Mouse (Mus musculus) limb, embryonic 12.5 days (tissue): ENCODE data around the gene Gm44. TPM values are rescaled to one million over a fixed set of nuclear protein-coding genes. Genes with fewer than 3 reads are reported as not detected.
"Not testable (repeated sequence)": the region's sequence is repeated elsewhere in the genome, so short reads cannot be mapped to it uniquely, and the experiment has no call there.

ENCODE experiments used
- ATAC-seq: fragments of 200-750 bp; cut with Nextera tagmentation; 2 replicates; pipeline ENCODE4 v1.8.0; 2017; ENCODE audit warnings: low read depth, moderate TSS enrichment; ENCODE audit not compliant: insufficient number of reproducible peaks, insufficient read depth, low FRiP score, low TSS enrichment
- H3K27ac ChIP-seq: fragments of 300-500 bp; sonication (generic); 2 replicates; pipeline ENCODE4 v1.5.1; 2016; ENCODE audit warnings: mild to moderate bottlenecking, moderate library complexity
- H3K27me3 ChIP-seq: fragments of 300-500 bp; sonication (generic); 2 replicates; pipeline ENCODE4 v1.6.1; 2016; ENCODE audit warnings: mild to moderate bottlenecking, moderate library complexity
- H3K36me3 ChIP-seq: fragments of 300-500 bp; sonication (generic); 2 replicates; pipeline ENCODE4 v1.6.1; 2016; ENCODE audit warnings: mild to moderate bottlenecking, moderate library complexity
- H3K4me1 ChIP-seq: fragments of 300-500 bp; sonication (generic); replicated peaks from 2 replicates; pipeline ENCODE4 v1.6.1; 2016
- H3K4me2 ChIP-seq: fragments of 300-500 bp; sonication (generic); 2 replicates; pipeline ENCODE4 v1.6.1; 2016; ENCODE audit warnings: mild to moderate bottlenecking, moderate library complexity
- H3K4me3 ChIP-seq: fragments of 300-500 bp; sonication (generic); replicated peaks from 2 replicates; pipeline ENCODE4 v1.5.1; 2016; ENCODE audit warnings: mild to moderate bottlenecking
- H3K9ac ChIP-seq: fragments of 300-500 bp; sonication (generic); replicated peaks from 2 replicates; pipeline ENCODE4 v1.6.1; 2016; ENCODE audit warnings: mild to moderate bottlenecking, moderate library complexity
- H3K9me3 ChIP-seq: fragments of 300-500 bp; sonication (generic); 2 replicates; pipeline ENCODE4 v1.6.1; 2016; ENCODE audit warnings: mild to moderate bottlenecking, moderate library complexity
- WGBS: fragments of 180-500 bp; shearing (Covaris S2); methylation state at CpG from one replicate; pipeline ENCODE4 v1.1.7; 2016; 5-methylcytosine and 5-hydroxymethylcytosine counted together
- polyA plus RNA-seq: library from polyadenylated mRNA; unstranded; fragments of >200 nt; fragmentation: Nextera tagmentation; extraction: Ambion mirVana; gene quantifications from 2 replicates; pipeline ENCODE4 v1.2.1, GENCODE M21; 2016

Gene Gm44
- polyA plus RNA-seq: not detected in 2 replicates

DNA sequence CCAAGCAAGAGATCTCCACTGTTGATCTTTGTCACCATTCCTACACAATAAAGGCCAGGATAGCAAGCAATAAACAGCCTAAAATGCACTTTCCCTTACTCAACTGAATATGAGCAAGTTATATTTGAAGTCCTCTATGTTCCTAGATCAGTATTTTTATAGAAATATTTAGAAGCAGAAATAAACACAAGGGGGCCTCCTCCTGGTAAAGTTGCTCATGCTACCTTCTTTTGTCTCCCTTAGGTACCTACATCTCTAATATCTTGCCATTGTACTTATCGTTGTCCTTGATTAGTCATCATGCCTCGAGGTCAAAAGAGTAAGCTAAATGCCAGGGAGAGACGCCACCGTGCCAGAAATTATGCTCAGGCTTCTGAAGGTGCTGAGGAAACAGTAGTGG, at the start of gene Gm44:
TSS of gene Gm44 (plus strand) at position 301 of the 400 bp plus-strand sequence.
- Histone ChIP-seq H3K4me3 (no peak within 1 kb of the TSS), H3K27me3 (no peaks in the 10 kb centered on the region), H3K27ac (no peak within 1 kb of the TSS), H3K4me2 (no peak within 1 kb of the TSS), H3K36me3 (no peaks in the 10 kb centered on the region), H3K4me1 (no peaks in the 10 kb centered on the region), H3K9me3 (no peaks in the 10 kb centered on the region), H3K9ac (no peak within 1 kb of the TSS)
- no peak for ATAC-seq
- WGBS: 80% methylated on average over 4 of the region's 4 CpGs

DNA sequence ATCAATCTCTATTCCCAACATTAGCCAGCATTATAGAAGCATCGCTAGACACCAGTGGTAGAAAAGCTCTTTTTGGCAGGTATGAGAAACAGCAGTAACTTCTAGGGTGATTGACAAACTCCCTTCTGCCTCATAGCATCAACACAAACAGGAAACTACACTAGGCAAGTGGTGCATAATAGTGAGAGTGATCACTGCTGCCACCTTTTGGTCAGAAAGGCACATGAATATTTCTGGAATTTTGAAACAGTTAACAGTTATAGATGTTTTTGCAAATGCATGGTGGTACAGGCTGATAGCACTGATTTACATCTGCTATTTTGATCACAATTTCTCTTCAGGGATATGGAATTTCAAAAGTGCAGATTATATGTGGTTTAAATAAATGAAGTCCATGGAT, 36.0 kb downstream of the Gm44 start:
- Histone ChIP-seq H3K4me2 (no peak overlapping the region), H3K27me3 (no peaks in the 10 kb centered on the region), H3K36me3 (no peaks in the 10 kb centered on the region), H3K4me1 (no peaks in the 10 kb centered on the region), H3K9ac (no peak overlapping the region), H3K4me3 (no peak overlapping the region), H3K27ac (no peak overlapping the region), H3K9me3 (no peaks in the 10 kb centered on the region)
- 76% methylated on average over 1 of the region's 1 CpGs for WGBS
- no peak for ATAC-seq

DNA sequence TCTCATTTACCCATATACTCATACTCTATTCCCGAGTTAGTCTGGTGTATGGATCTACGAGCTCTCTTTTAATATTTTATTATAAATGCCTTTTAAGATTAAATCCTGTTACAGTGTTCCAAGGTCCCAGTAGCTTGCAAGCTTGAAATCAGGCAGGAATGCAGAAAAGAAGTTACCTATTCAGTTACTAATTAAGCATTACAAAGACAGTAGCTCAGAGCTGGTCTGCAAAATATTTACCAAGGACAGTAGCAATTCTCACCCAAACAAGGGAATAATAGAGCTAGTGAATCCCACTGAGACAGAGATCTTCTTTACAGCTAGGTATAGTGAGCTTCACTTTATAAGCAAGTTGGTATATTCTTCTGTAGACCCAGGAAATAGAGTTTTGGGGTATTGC, 46.3 kb downstream of the Gm44 start:
- H3K4me3 ChIP-seq, ATAC-seq, H3K36me3 ChIP-seq, H3K4me1 ChIP-seq, H3K9ac ChIP-seq, H3K27me3 ChIP-seq, H3K9me3 ChIP-seq, H3K4me2 ChIP-seq, H3K27ac ChIP-seq: not testable (repeated sequence)
- 69% methylated on average over 2 of the region's 2 CpGs for WGBS
